Mouse (Mus musculus) cerebellum, adult 2 months (tissue): ENCODE data around the gene Atp6v1b1. TPM values are rescaled to one million over a fixed set of nuclear protein-coding genes. Genes with fewer than 3 reads are reported as not detected.

Experiments
- DNase-seq, 2 experiments: peaks; one replicate each; pipeline ENCODE4 v3.0.0; 2021
- H3K27ac ChIP-seq: fragments of 200-500 bp; 2 replicates; pipeline ENCODE4 v1.5.1; 2012; ENCODE audit warnings: low read length, control low read depth, inconsistent platforms; ENCODE audit not compliant: insufficient read depth
- H3K27me3 ChIP-seq: fragments of 200-500 bp; 2 replicates; pipeline ENCODE4 v1.6.1; 2012; ENCODE audit warnings: inconsistent platforms, mild to moderate bottlenecking, low read length, moderate library complexity; ENCODE audit not compliant: control insufficient read depth, insufficient read depth
- H3K4me1 ChIP-seq: fragments of 200-500 bp; 2 replicates; pipeline ENCODE4 v1.6.1; 2011; ENCODE audit warnings: low read length; ENCODE audit not compliant: control insufficient read depth, insufficient read depth
- H3K4me3 ChIP-seq: fragments of 200-500 bp; replicated peaks from 2 replicates; pipeline ENCODE3; 2011; ENCODE audit warnings: mild to moderate bottlenecking, low read depth, low read length, control low read depth; ENCODE audit not compliant: insufficient read depth
- CTCF ChIP-seq: fragments of 200-500 bp; IDR thresholded peaks from 2 replicates; pipeline ENCODE4 v1.5.1; 2011; ENCODE audit warnings: low read depth, mild to moderate bottlenecking, control low read depth, low read length, moderate library complexity, borderline replicate concordance; ENCODE audit not compliant: insufficient read depth
- POLR2A ChIP-seq: fragments of 200-500 bp; IDR thresholded peaks from 2 replicates; pipeline ENCODE4 v1.6.1; 2011; ENCODE audit warnings: low read length, control low read depth, borderline replicate concordance; ENCODE audit not compliant: insufficient read depth
- WGBS: fragments of 180-500 bp; shearing (Covaris S2); methylation state at CpG from one replicate; pipeline ENCODE4 v1.1.7; 2018; 5-methylcytosine and 5-hydroxymethylcytosine counted together
- polyA plus RNA-seq: library from polyadenylated mRNA; depleted of rRNA; stranded (reverse); fragments of >200 nt; gene quantifications from 2 replicates; pipeline ENCODE4 v1.2.3, GENCODE M21; 2012

Gene Atp6v1b1
- polyA plus RNA-seq, 1 experiment, result not detected

DNA sequence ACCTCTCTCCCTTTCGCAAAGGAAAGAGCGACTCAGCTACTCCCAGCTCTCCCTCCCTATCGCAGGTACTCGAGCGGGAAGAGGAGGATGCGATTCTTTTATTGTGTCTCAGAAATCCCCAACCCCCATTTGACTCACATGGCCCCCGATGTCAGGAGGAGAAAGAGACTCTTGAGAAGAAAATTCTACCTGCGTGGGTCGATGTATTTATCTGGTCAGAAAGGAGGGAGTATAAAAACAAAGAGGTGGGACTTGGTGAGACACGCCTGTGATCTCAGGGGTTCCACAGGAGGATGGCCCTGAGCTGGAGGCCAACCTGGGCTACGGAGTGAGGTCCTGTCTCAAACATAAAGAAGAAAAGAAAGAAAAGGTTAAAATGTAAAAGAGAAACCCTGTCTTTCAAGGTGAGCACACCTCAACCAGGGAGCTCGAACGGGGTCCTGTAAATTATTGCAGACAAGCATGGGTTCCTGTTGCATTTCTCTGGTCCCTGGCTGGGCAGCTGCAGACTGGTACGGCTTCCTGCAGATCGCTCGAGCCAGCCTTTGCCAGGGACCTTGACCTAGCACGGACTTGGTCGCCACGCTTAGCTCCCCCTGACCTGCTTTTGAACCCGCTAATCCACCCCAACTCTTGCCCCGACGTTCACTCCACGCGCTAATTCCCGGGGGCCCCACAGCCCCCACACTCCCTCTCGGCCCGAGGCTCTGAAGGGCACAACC is 39.6 kb upstream of the Atp6v1b1 start:
- H3K4me1 ChIP-seq, result no peaks in the 10 kb centered on the region
- H3K27me3 ChIP-seq, result peaks cover 18% of the 10 kb centered on the region; the same call in 1 of the 2 replicates
- H3K4me3 ChIP-seq, result no peak overlapping the region
- 4% methylated on average over 27 of the region's 27 CpGs for WGBS
- H3K27ac ChIP-seq, result no peak overlapping the region
- TF ChIP-seq CTCF (no peak), POLR2A (no peak)
- DNase-seq, result no peak

- 2% methylated on average over 10 of the region's 10 CpGs for WGBS
Observed at GRCm38 (mm10) chr6:83703722-83704078, 39.1 kb upstream of the Atp6v1b1 start.

GRCm38 (mm10) chr6:83704294-83704693 is 38.5 kb upstream of the Atp6v1b1 start:
- Histone ChIP-seq H3K27ac (no peak overlapping the region), H3K4me1 (no peaks in the 10 kb centered on the region), H3K4me3 (no peak overlapping the region), H3K27me3 (peaks cover 18% of the 10 kb centered on the region; the same call in 1 of the 2 replicates)
- DNase-seq, result no peak
- TF ChIP-seq CTCF (no peak), POLR2A (no peak)
- 17% methylated on average over 1 of the region's 1 CpGs for WGBS

More at GRCm38 (mm10) chr6:83703722-83704078, 39.1 kb upstream of the Atp6v1b1 start:
- no peak overlapping the region for H3K27ac ChIP-seq
- H3K4me1 ChIP-seq, result no peaks in the 10 kb centered on the region
- DNase-seq, result no peak
- H3K27me3 ChIP-seq, result peaks cover 18% of the 10 kb centered on the region; the same call in 1 of the 2 replicates
- H3K4me3 ChIP-seq, result no peak overlapping the region
- no peak for TF ChIP-seq POLR2A
- TF ChIP-seq CTCF, result no peak

DNA sequence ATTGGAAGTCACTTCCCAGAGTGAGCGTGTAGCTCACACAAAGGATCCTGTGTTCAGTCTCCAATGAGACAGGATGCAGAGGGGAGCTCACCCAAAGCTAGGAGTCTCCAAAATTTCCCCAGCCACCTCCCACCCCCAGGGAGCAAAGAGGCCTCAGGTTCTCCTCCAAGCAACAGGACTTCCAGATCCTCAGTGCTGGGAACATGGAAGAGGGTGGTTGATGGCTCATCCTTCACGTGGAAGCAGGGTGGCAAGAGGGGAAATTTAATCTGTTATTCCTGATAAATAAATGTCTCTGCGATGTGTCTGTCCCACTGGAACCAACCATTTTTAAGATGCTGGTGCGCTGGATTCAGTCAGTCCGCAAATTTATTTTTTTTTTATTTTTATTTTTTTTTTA is 38.1 kb upstream of the Atp6v1b1 start:
- no peak for DNase-seq
- TF ChIP-seq CTCF (no peak), POLR2A (no peak)
- no peak overlapping the region for H3K4me3 ChIP-seq
- H3K4me1 ChIP-seq, result no peaks in the 10 kb centered on the region
- WGBS, result 23% methylated on average over 5 of the region's 5 CpGs
- peaks cover 19% of the 10 kb centered on the region; the same call in 1 of the 2 replicates for H3K27me3 ChIP-seq
- H3K27ac ChIP-seq, result no peak overlapping the region

GRCm38 (mm10) chr6:83707738-83708510 is 34.9 kb upstream of the Atp6v1b1 start:
- Histone ChIP-seq H3K27ac (no peak overlapping the region), H3K4me1 (no peaks in the 10 kb centered on the region), H3K4me3 (no peak overlapping the region), H3K27me3 (peaks cover 23% of the 10 kb centered on the region; the same call in 1 of the 2 replicates)
- TF ChIP-seq CTCF (no peak), POLR2A (no peak)
- DNase-seq, result no peak
- WGBS, result 4% methylated on average over 6 of the region's 6 CpGs

DNA sequence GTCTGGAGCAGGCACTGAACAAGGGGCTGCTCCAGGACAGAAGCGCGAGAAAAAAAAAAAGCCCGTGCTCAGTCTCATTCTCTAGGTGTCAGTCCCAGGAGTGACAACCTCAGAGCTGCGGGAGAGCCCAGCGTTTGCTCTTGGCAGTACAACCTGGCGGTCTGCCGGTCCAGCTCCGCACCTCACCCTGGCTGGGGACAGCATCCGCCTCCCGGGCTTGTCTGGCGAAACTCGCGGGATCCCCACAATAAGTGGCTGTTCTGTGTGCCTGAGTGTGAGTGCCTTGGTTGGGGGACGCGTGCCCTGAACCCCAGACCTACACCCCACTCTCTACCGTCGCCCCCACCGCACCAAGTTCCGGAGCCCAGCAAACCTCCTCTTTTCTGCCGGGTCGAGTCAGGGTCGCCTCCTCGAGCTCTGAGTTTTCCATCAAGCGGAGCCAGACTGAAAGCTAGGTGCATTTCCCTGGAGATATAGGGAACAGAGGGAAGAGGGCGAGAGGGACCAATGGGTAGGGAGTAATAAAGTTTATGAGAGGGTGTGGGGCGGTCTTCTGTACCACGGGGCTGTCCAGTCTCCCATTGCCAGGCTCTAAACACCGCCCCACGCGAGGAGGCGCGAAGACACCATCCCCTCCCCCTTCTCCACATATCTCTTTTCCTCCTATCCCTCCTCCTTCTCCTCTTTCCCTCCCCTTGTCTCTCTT is 32.3 kb upstream of the Atp6v1b1 start:
- DNase-seq, result no peak
- TF ChIP-seq POLR2A (no peak), CTCF (no peak)
- Histone ChIP-seq H3K4me1 (no peaks in the 10 kb centered on the region), H3K27ac (no peak overlapping the region), H3K27me3 (peaks cover 25% of the 10 kb centered on the region; the same call in 1 of the 2 replicates), H3K4me3 (no peak overlapping the region)
- under 1% methylated on average over 32 of the region's 32 CpGs for WGBS

DNA sequence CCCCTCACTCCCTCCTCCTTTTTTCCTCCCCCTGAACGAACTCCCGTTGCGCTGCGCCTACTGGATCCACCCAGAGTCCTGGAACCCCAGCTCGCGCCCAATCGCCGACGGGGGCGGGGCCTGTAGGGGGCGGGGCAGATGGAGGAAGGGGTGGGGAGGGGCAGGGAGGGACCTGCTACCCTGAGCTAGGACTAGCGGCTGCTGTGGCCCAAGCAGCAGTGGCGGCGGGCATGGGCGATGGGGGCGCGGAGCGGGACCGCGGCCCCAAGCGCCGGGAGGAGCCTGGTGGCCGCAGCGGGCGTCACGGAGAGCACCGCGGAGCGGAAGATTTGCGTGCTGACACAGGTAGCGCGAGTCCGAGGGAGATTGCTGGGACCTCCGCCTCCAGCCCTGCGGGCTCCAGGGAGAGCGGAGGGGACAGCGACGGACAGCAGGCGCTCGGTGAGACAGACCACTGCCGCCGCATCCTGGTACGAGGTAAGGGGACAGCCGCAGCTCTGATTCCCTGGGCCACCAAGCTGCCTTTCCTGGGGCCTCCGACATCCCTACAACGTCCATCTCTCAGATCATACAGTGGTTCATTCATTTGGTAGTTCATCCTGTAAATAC is 31.6 kb upstream of the Atp6v1b1 start, which contains the start of gene Vax2:
Gene Vax2, plus strand, starts transcription at position 198 of the 609 bp plus-strand sequence.
- Histone ChIP-seq H3K27me3 (peaks cover 25% of the 10 kb centered on the region; the same call in 1 of the 2 replicates), H3K4me1 (no peaks in the 10 kb centered on the region), H3K27ac (no peak within 1 kb of the TSS), H3K4me3 (no peak within 1 kb of the TSS)
- under 1% methylated on average over 44 of the region's 46 CpGs for WGBS
- DNase-seq, result peak in 1 of 2 experiments; percentile 27
- no peak for TF ChIP-seq CTCF
- TF ChIP-seq POLR2A, result no peak
